Mouse (Mus musculus): ENCODE data around the gene Lrrc59. TPM values are rescaled to one million over a fixed set of nuclear protein-coding genes. Genes with fewer than 3 reads are reported as not detected.
"Not testable (repeated sequence)": the region's sequence is repeated elsewhere in the genome, so short reads cannot be mapped to it uniquely, and the experiment has no call there.

Lrrc59 gene
- polyA plus RNA-seq, 1 experiment from 2014 or later = 169 TPM

GRCm38 (mm10) chr11:94676754-94677606 is 47.4 kb downstream of the Lrrc59 start, which contains the start of gene Xylt2:
Xylt2 (minus strand) TSS chr11:94677515.
- WGBS = under 1% methylated on average over 79 of the region's 82 CpGs
- Histone ChIP-seq H3K36me3 (ENCODE audit: control insufficient read depth, insufficient read depth, low read length) (no peaks in the 10 kb centered on the region), H3K27ac (ENCODE audit: low read depth, low read length) (peak within 1 kb of the TSS; percentile 87), H3K9me3 (ENCODE audit: control insufficient read depth, low read length) (no peaks in the 10 kb centered on the region), H3K27me3 (ENCODE audit: control insufficient read depth, insufficient read depth, low read length) (no peaks in the 10 kb centered on the region), H3K4me2 (replicated peaks; ENCODE audit: low read depth, low read length) (peak within 1 kb of the TSS; percentile 54), H3K4me3 (ENCODE audit: low read depth, low read length) (peak within 1 kb of the TSS; percentile 84), H3K4me1 (replicated peaks; ENCODE audit: control insufficient read depth, insufficient read depth, low read length) (0 out of 2 replicates have a peak, but pooled peaks cover 3% of the 10 kb centered on the region), H3K9ac (ENCODE audit: low read depth, low read length) (peak within 1 kb of the TSS; percentile 97)
- DNase-seq (ENCODE audit: low spot score) (peak; percentile 98), ATAC-seq (ENCODE audit: low FRiP score) (peak; percentile 95)

GRCm38 (mm10) chr11:94677607-94678145 is 48.1 kb downstream of the Lrrc59 start:
- H3K36me3 ChIP-seq (ENCODE audit: control insufficient read depth, insufficient read depth, low read length) = no peaks in the 10 kb centered on the region
- H3K9me3 ChIP-seq (ENCODE audit: control insufficient read depth, low read length) = no peaks in the 10 kb centered on the region
- DNase-seq (ENCODE audit: low spot score) (no peak), ATAC-seq (ENCODE audit: low FRiP score) (no peak)
- 0 out of 2 replicates have a peak, but pooled peaks cover 3% of the 10 kb centered on the region for H3K4me1 ChIP-seq (replicated peaks; ENCODE audit: control insufficient read depth, insufficient read depth, low read length)
- peak overlapping the region; percentile 54 for H3K4me2 ChIP-seq (replicated peaks; ENCODE audit: low read depth, low read length)
- H3K27me3 ChIP-seq (ENCODE audit: control insufficient read depth, insufficient read depth, low read length) = no peaks in the 10 kb centered on the region
- peak overlapping the region; percentile 84 for H3K4me3 ChIP-seq (ENCODE audit: low read depth, low read length)
- WGBS = 32% methylated on average over 15 of the region's 15 CpGs
- H3K27ac ChIP-seq (ENCODE audit: low read depth, low read length) = peak overlapping the region; percentile 87; the same call in 1 of the 2 replicates
- peak overlapping the region; percentile 97 for H3K9ac ChIP-seq (ENCODE audit: low read depth, low read length)

GRCm38 (mm10) chr11:94680639-94681038 is 51.1 kb downstream of the Lrrc59 start:
- ATAC-seq (ENCODE audit: low FRiP score) (no peak), DNase-seq (ENCODE audit: low spot score) (no peak)
- Histone ChIP-seq H3K4me2 (replicated peaks; ENCODE audit: low read depth, low read length) (no peak overlapping the region), H3K9me3 (ENCODE audit: control insufficient read depth, low read length) (no peaks in the 10 kb centered on the region), H3K36me3 (ENCODE audit: control insufficient read depth, insufficient read depth, low read length) (no peaks in the 10 kb centered on the region), H3K4me1 (replicated peaks; ENCODE audit: control insufficient read depth, insufficient read depth, low read length) (0 out of 2 replicates have a peak, but pooled peaks cover 3% of the 10 kb centered on the region), H3K4me3 (ENCODE audit: low read depth, low read length) (no peak overlapping the region), H3K9ac (ENCODE audit: low read depth, low read length) (no peak overlapping the region), H3K27me3 (ENCODE audit: control insufficient read depth, insufficient read depth, low read length) (no peaks in the 10 kb centered on the region), H3K27ac (ENCODE audit: low read depth, low read length) (no peak overlapping the region)

- no peaks in the 10 kb centered on the region for H3K27me3 ChIP-seq (ENCODE audit: control insufficient read depth, insufficient read depth, low read length)
- no peaks in the 10 kb centered on the region for H3K36me3 ChIP-seq (ENCODE audit: control insufficient read depth, insufficient read depth, low read length)
- no peak overlapping the region for H3K4me3 ChIP-seq (ENCODE audit: low read depth, low read length)
- no peaks in the 10 kb centered on the region for H3K4me1 ChIP-seq (replicated peaks; ENCODE audit: control insufficient read depth, insufficient read depth, low read length)
- H3K4me2 ChIP-seq (replicated peaks; ENCODE audit: low read depth, low read length) = no peak overlapping the region
- no peak overlapping the region for H3K27ac ChIP-seq (ENCODE audit: low read depth, low read length)
- DNase-seq (ENCODE audit: low spot score) (no peak), ATAC-seq (ENCODE audit: low FRiP score) (no peak)
- 84% methylated on average over 4 of the region's 4 CpGs for WGBS
- H3K9ac ChIP-seq (ENCODE audit: low read depth, low read length) = no peak overlapping the region
- H3K9me3 ChIP-seq (ENCODE audit: control insufficient read depth, low read length) = no peaks in the 10 kb centered on the region
Measured at GRCm38 (mm10) chr11:94681640-94682039, 52.1 kb downstream of the Lrrc59 start.

- H3K4me1 ChIP-seq (replicated peaks; ENCODE audit: control insufficient read depth, insufficient read depth, low read length) = no peaks in the 10 kb centered on the region
- H3K4me2 ChIP-seq (replicated peaks; ENCODE audit: low read depth, low read length) = no peak overlapping the region
- H3K27ac ChIP-seq (ENCODE audit: low read depth, low read length) = no peak overlapping the region
- no peaks in the 10 kb centered on the region for H3K36me3 ChIP-seq (ENCODE audit: control insufficient read depth, insufficient read depth, low read length)
- no peak overlapping the region for H3K9ac ChIP-seq (ENCODE audit: low read depth, low read length)
- no peaks in the 10 kb centered on the region for H3K9me3 ChIP-seq (ENCODE audit: control insufficient read depth, low read length)
- no peak for ATAC-seq (ENCODE audit: low FRiP score)
- H3K4me3 ChIP-seq (ENCODE audit: low read depth, low read length) = no peak overlapping the region
- no peaks in the 10 kb centered on the region for H3K27me3 ChIP-seq (ENCODE audit: control insufficient read depth, insufficient read depth, low read length)
- 85% methylated on average over 7 of the region's 7 CpGs for WGBS
- DNase-seq (ENCODE audit: low spot score) = no peak
Measured at GRCm38 (mm10) chr11:94682427-94682826, 52.9 kb downstream of the Lrrc59 start.

- no peak overlapping the region for H3K4me2 ChIP-seq (replicated peaks; ENCODE audit: low read depth, low read length)
- H3K9me3 ChIP-seq (ENCODE audit: control insufficient read depth, low read length) = no peaks in the 10 kb centered on the region
- H3K36me3 ChIP-seq (ENCODE audit: control insufficient read depth, insufficient read depth, low read length) = no peaks in the 10 kb centered on the region
- 82% methylated on average over 6 of the region's 6 CpGs for WGBS
- H3K9ac ChIP-seq (ENCODE audit: low read depth, low read length) = no peak overlapping the region
- ATAC-seq (ENCODE audit: low FRiP score) = no peak
- no peak for DNase-seq (ENCODE audit: low spot score)
- no peak overlapping the region for H3K4me3 ChIP-seq (ENCODE audit: low read depth, low read length)
- H3K27me3 ChIP-seq (ENCODE audit: control insufficient read depth, insufficient read depth, low read length) = no peaks in the 10 kb centered on the region
- no peak overlapping the region for H3K27ac ChIP-seq (ENCODE audit: low read depth, low read length)
- no peaks in the 10 kb centered on the region for H3K4me1 ChIP-seq (replicated peaks; ENCODE audit: control insufficient read depth, insufficient read depth, low read length)
Measured at GRCm38 (mm10) chr11:94687178-94687577, 57.6 kb downstream of the Lrrc59 start.

- DNase-seq (ENCODE audit: low spot score); ATAC-seq (ENCODE audit: low FRiP score); H3K4me3 ChIP-seq (ENCODE audit: low read depth, low read length); H3K9me3 ChIP-seq (ENCODE audit: control insufficient read depth, low read length); H3K27me3 ChIP-seq (ENCODE audit: control insufficient read depth, insufficient read depth, low read length); H3K27ac ChIP-seq (ENCODE audit: low read depth, low read length); H3K9ac ChIP-seq (ENCODE audit: low read depth, low read length); H3K4me1 ChIP-seq (replicated peaks; ENCODE audit: control insufficient read depth, insufficient read depth, low read length); H3K36me3 ChIP-seq (ENCODE audit: control insufficient read depth, insufficient read depth, low read length); H3K4me2 ChIP-seq (replicated peaks; ENCODE audit: low read depth, low read length): not testable (repeated sequence)
Measured at GRCm38 (mm10) chr11:94692502-94692901, 62.9 kb downstream of the Lrrc59 start.

Measured in hindbrain, embryonic 11.5 days (tissue).